Mouse (Mus musculus) monocyte, adult 2 months (primary cell): ENCODE measurements around the gene Scamp3.

Experiments used
- DNase-seq, 2 experiments: peaks; one replicate each; pipeline ENCODE4 v3.0.0; 2022; ENCODE audit warnings: low spot score in 2 of 2, low read depth in 1 of 2

Gene Scamp3

GRCm38 (mm10) chr3:89163123-89163522, 14.2 kb upstream of the Scamp3 start:
- DNase-seq: no peak

GRCm38 (mm10) chr3:89163643-89164245, 13.5 kb upstream of the Scamp3 start:
- DNase-seq: no peak

GRCm38 (mm10) chr3:89164506-89165267, 12.6 kb upstream of the Scamp3 start, which contains the start of gene Clk2:
Gene Clk2 (plus strand): TSS chr3:89164795.
- DNase-seq: peak; percentile 85 to 88

GRCm38 (mm10) chr3:89165268-89165870, 11.9 kb upstream of the Scamp3 start:
- no peak for DNase-seq

- no peak for DNase-seq
Observed at GRCm38 (mm10) chr3:89166945-89167344, 10.3 kb upstream of the Scamp3 start.

- DNase-seq: no peak
Observed at GRCm38 (mm10) chr3:89174844-89175243, 2.4 kb upstream of the Scamp3 start.

- no peak for DNase-seq
Observed at GRCm38 (mm10) chr3:89175544-89175943, 1.7 kb upstream of the Scamp3 start.

GRCm38 (mm10) chr3:89176421-89176820, 852 bp upstream of the Scamp3 start:
- no peak for DNase-seq

GRCm38 (mm10) chr3:89178107-89178385, 773 bp downstream of the Scamp3 start:
- no peak for DNase-seq

GRCm38 (mm10) chr3:89179056-89179455, 1.8 kb downstream of the Scamp3 start:
- DNase-seq: no peak

- no peak for DNase-seq
Observed at GRCm38 (mm10) chr3:89181749-89182500, 4.7 kb downstream of the Scamp3 start.

GRCm38 (mm10) chr3:89182531-89183057, 5.3 kb downstream of the Scamp3 start:
- no peak for DNase-seq

- no peak for DNase-seq
Observed at GRCm38 (mm10) chr3:89183058-89183958, 6.0 kb downstream of the Scamp3 start, which contains the start of gene Fam189b. Gene Fam189b (plus strand): TSS chr3:89183143.

GRCm38 (mm10) chr3:89183959-89184315, 6.7 kb downstream of the Scamp3 start:
- no peak for DNase-seq

- no peak for DNase-seq
Observed at GRCm38 (mm10) chr3:89187197-89187596, 9.9 kb downstream of the Scamp3 start.

- no peak for DNase-seq
Observed at GRCm38 (mm10) chr3:89187690-89188477, 10.6 kb downstream of the Scamp3 start.

GRCm38 (mm10) chr3:89188478-89188875, 11.2 kb downstream of the Scamp3 start:
- DNase-seq: no peak

- no peak for DNase-seq
Observed at GRCm38 (mm10) chr3:89190436-89190835, 13.2 kb downstream of the Scamp3 start.

- DNase-seq: no peak
Observed at GRCm38 (mm10) chr3:89193351-89193750, 16.1 kb downstream of the Scamp3 start.

- no peak for DNase-seq
Observed at GRCm38 (mm10) chr3:89193853-89194252, 16.6 kb downstream of the Scamp3 start.
